ENCODE assay signal across 8 mouse cellular contexts in genomic region chr6:120579110-120579830, GRCm38 (mm10). TPM values are rescaled to one million over a fixed set of nuclear protein-coding genes. Genes with fewer than 3 reads are reported as not detected.
A peak's percentile ranks its signal among the peaks of the same experiment; 100 is the strongest.
DNase-seq lines count a peak whose midpoint lies in the region; ATAC-seq and TF ChIP-seq lines count a peak whose summit lies in the region.

No protein-coding gene starts in this region.

- ATAC-seq in frontal cortex, adult (ENCODE audit: low TSS enrichment), result peak; percentile 25; the same call in 1 of the 2 replicates
- no peak; the same call in 1 of the 2 replicates for ATAC-seq in heart, embryonic 12.5 days (ENCODE audit: insufficient number of reproducible peaks, low FRiP score)
- peak; percentile 10; the same call in 1 of the 2 replicates for ATAC-seq in midbrain, embryonic 13.5 days
- no peak for ATAC-seq in stomach, postnatal 0 days (ENCODE audit: low FRiP score, low TSS enrichment)

- H3K4me2 ChIP-seq in heart, embryonic 12.5 days, result peak overlapping the region; percentile 97
- H3K4me2 ChIP-seq in midbrain, embryonic 13.5 days (replicated peaks), result peak overlapping the region; percentile 85
- H3K4me2 ChIP-seq in stomach, postnatal 0 days (replicated peaks; ENCODE audit: low read depth), result peak overlapping the region; percentile 68

- H3K9me3 ChIP-seq in heart, embryonic 12.5 days (replicated peaks), result no peaks in the 10 kb centered on the region
- H3K9me3 ChIP-seq in midbrain, embryonic 13.5 days, result no peaks in the 10 kb centered on the region
- H3K9me3 ChIP-seq in stomach, postnatal 0 days (ENCODE audit: control insufficient read depth, low read length), result no peaks in the 10 kb centered on the region

- H3K27ac ChIP-seq in heart, embryonic 12.5 days (ENCODE audit: poor library complexity, severe bottlenecking), result no peak overlapping the region
- peak overlapping the region; percentile 81 for H3K27ac ChIP-seq in midbrain, embryonic 13.5 days
- no peak overlapping the region; the same call in 1 of the 2 replicates for H3K27ac ChIP-seq in stomach, postnatal 0 days (replicated peaks)

- H3K9ac ChIP-seq in heart, embryonic 12.5 days, result peak overlapping the region; percentile 67
- peak overlapping the region; percentile 55 for H3K9ac ChIP-seq in midbrain, embryonic 13.5 days (replicated peaks)
- H3K9ac ChIP-seq in stomach, postnatal 0 days (ENCODE audit: low read length), result 0 out of 2 replicates have a peak overlapping the region, but pooled peaks have one; percentile 41

- peaks cover 20% of the 10 kb centered on the region for H3K4me1 ChIP-seq in heart, embryonic 12.5 days (replicated peaks)
- peaks cover 30% of the 10 kb centered on the region for H3K4me1 ChIP-seq in midbrain, embryonic 13.5 days (replicated peaks)
- H3K4me1 ChIP-seq in stomach, postnatal 0 days (replicated peaks; ENCODE audit: control insufficient read depth, insufficient read depth), result peaks cover 5% of the 10 kb centered on the region; the same call in 1 of the 2 replicates

- WGBS in heart, embryonic 12.5 days, result 5% methylated on average over 21 of the region's 21 CpGs
- WGBS in midbrain, embryonic 13.5 days, result 3% methylated on average over 21 of the region's 21 CpGs
- WGBS in stomach, postnatal 0 days, result 7% methylated on average over 21 of the region's 21 CpGs

- no peak for TF ChIP-seq CTCF in stomach, postnatal 0 days (IDR thresholded peaks at IDR 0.05; ENCODE audit: low read depth)

- no peak for DNase-seq in frontal cortex, postnatal 25 days (ENCODE audit: low spot score in 2 of 2)
- peak; percentile 47 for DNase-seq in cerebellum, adult 9-11 months
- DNase-seq in kidney, postnatal 10 days, result peak; percentile 59
- no peak for DNase-seq in stomach, postnatal 0 days (ENCODE audit: low spot score)
- no peak for DNase-seq in c-Kit-positive CD71-positive TER-119-positive erythroid progenitor cells, embryonic 14.5 days (ENCODE audit: low spot score)

- TF ChIP-seq EP300 in stomach, postnatal 0 days (optimal IDR thresholded peaks at IDR 0.05), result no peak

- peaks cover 8% of the 10 kb centered on the region; the same call in 1 of the 2 replicates for H3K27me3 ChIP-seq in heart, embryonic 12.5 days (replicated peaks)
- no peaks in the 10 kb centered on the region for H3K27me3 ChIP-seq in midbrain, embryonic 13.5 days
- no peaks in the 10 kb centered on the region for H3K27me3 ChIP-seq in stomach, postnatal 0 days (ENCODE audit: control insufficient read depth, insufficient read depth, low read length)

- no peaks in the 10 kb centered on the region for H3K36me3 ChIP-seq in heart, embryonic 12.5 days
- H3K36me3 ChIP-seq in midbrain, embryonic 13.5 days, result no peaks in the 10 kb centered on the region
- H3K36me3 ChIP-seq in stomach, postnatal 0 days (ENCODE audit: control insufficient read depth, insufficient read depth, low read length), result no peaks in the 10 kb centered on the region

- H3K4me3 ChIP-seq in heart, embryonic 12.5 days, result peak overlapping the region; percentile 57
- H3K4me3 ChIP-seq in midbrain, embryonic 13.5 days (replicated peaks), result peak overlapping the region; percentile 45
- H3K4me3 ChIP-seq in stomach, postnatal 0 days (ENCODE audit: low read depth, low read length), result peak overlapping the region; percentile 38

RNA-seq across cellular contexts. Expression of gene Hdhd5, which starts 48.2 kb away (rescaled TPM):
- 16.0 and 17.9 TPM in 2 replicates for polyA plus RNA-seq in heart, embryonic 12.5 days (2016; fragmentation: Nextera tagmentation; extraction: Ambion mirVana)
- polyA plus RNA-seq in midbrain, embryonic 13.5 days (2015; fragmentation: Nextera tagmentation; extraction: Ambion mirVana), result 14.5 and 15.3 TPM in 2 replicates
- 8.5 and 9.2 TPM in 2 replicates for polyA plus RNA-seq in stomach, postnatal 0 days (2015; fragmentation: Nextera tagmentation; extraction: Ambion mirVana)

Comparison
In these comparisons a context has a peak if more than half of its experiments do, and no peak if none do; other contexts are left out.
1. ATAC-seq: peak in frontal cortex, adult (single experiment) and midbrain, embryonic 13.5 days (single experiment); none in heart, embryonic 12.5 days (single experiment) and stomach, postnatal 0 days (single experiment).
2. DNase-seq: peak in cerebellum, adult 9-11 months (single experiment) and kidney, postnatal 10 days (single experiment); none in frontal cortex, postnatal 25 days (0 of 2), stomach, postnatal 0 days (single experiment) and c-Kit-positive CD71-positive TER-119-positive erythroid progenitor cells, embryonic 14.5 days (single experiment).
3. Peak in every context shown above with its lines, with median percentiles within 50 percentile points of each other: H3K4me2 ChIP-seq, H3K4me3 ChIP-seq and H3K9ac ChIP-seq.